Mouse (Mus musculus): ENCODE data around the gene 4930522L14Rik.
A peak's percentile ranks its signal among the peaks of the same experiment; 100 is the strongest.
"Not testable (repeated sequence)": the region's sequence is repeated elsewhere in the genome, so short reads cannot be mapped to it uniquely, and the experiment has no call there.

4930522L14Rik gene

DNA sequence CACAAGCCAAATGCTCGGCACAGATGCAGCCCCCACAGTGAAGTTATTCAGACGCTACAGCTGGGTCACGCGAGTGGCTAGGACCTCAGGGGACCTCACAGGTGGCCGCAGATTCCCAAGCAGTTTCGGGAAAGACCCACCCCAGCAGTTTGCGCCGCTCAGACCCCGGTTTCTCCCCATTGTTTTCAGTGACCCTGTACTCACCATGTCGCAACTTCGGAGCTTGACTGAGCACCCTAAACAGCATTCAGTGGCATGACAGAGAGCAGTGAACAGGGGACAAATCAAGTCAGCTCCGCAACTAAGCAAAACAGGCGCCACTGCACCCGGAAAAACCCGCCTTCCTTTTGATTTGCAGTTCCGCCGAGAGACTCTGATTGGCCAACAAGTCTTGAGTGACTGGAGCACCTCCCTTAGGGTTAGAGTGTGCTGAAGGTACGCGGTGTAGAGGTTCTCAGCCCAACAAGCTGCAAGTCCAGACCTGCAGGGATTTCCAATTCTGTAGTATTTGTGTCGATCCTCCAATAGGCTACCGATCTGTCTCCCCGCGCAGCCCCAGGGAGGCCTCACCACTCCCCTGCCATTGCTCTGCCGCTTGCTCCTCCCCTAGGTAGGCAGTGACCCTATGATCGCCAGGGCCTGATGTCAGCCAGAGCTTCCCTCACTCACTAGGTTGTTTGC is at the start of gene 4930522L14Rik:
TSS of gene 4930522L14Rik (minus strand) at position 496 of the 681 bp plus-strand sequence.
- peak; percentile 69 for DNase-seq

DNA sequence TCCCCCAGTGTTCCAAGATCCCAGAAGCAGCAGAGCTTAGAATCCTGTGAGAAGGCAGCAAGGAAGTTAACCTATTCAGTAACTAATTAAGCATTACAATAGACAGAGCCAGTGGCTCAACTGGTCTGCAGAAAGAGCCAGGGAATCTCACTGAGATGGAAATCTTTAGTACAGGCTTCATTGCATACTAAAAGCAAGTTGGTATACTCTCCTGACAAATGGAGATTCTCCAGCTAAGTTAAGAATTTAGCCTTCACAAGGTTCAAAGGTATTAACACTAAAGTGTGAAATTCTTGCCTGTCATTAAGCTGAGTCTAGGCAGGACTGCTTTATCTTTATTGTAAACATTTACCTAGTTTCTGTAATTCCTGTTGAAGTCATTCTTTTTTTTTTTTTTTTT is 49.8 kb upstream of the 4930522L14Rik start:
- not testable (repeated sequence) for DNase-seq

- DNase-seq: not testable (repeated sequence)
These were observed 48.3 kb upstream of the 4930522L14Rik start for GRCm38 (mm10) chr5:109799948-109800347.

DNA sequence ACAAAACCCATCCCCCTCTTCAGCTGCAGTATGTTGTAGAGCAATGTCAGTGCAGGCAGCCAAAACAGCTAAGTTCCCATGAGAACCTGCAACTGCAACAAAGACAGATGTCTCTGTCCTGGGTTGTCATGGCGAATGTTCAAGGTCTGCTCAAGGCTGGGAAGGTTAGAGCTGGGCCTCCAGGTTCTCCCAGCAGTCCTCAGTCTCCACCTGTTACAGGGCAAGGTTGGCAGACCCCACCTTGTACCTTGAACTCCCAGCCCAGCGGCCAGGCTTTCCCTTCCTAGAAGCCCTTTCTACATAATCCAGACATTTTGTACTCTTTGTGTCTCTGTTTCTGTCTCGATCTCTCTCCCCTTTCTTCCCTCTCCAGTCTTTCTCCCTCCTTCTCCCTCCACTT is 45.3 kb upstream of the 4930522L14Rik start:
- not testable (repeated sequence) for DNase-seq

- DNase-seq: peak; percentile 41
These were observed 44.4 kb upstream of the 4930522L14Rik start for GRCm38 (mm10) chr5:109795967-109796652.

DNA sequence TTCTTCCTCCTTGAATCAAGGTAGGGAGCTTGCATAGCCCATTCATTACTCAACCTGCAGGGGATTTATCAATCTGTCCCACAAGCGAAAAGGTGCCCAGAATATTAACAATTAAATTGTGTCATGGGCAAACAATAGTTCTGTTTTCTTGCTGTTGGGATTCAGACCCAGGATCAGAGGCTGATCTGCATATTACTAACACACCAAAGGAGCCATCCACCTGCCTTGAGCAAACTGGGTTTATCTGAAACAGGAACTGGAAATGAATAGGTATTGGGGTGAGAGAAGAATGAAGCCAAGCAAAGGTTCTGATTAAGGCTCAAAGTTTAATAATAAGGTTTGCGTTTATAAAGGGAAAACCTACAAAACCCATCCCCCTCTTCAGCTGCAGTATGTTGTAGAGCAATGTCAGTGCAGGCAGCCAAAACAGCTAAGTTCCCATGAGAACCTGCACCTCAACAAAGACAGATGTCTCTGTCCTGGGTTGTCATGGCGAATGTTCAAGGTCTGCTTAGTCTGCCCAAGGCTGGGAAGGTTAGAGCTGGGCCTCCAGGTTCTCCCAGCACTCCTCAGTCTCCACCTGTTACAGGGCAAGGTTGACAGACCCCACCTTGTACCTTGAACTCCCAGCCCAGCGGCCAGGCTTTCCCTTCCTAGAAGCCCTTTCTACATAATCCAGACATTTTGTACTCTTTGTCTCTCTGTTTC is 541 bp upstream of the 4930522L14Rik start:
- DNase-seq: not testable (repeated sequence)

DNA sequence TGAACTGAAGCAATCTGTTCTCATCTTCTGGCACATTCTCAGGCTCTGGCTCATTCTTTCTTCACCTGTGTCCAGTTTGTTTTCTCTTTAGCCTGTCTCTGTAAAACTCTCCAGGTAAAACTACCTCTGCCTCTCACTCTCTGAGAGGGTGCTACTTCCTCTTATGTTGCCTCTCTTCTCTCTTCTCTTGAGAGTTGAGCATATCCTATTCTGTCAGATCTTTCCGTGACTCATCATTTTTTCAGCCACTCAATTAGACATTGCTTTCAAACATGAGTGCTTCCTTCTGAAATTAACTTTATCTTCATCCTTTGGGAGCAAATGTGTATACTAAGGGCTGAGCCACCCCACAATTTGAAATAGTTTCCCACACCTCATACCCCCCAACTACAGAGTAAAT is 6.6 kb downstream of the 4930522L14Rik start:
- not testable (repeated sequence) for DNase-seq

DNA sequence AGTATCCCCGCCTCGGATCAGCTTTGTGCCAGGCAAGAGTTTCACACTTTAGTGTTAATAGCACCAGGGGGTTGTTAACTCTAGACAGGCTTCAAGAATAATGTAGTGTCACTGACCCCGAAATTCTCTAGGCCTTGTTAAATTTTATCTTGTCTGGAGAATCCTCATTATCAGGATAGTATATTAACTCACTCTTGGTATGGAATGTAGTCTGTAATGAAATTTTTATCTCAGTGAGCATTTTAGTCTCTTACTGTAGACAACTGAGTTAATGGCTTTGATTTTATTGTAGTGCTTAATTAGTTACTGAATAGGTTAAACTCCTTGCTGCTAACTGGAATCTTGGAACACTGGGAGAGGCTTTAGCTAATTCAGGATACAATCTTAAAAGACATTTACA is 34.3 kb downstream of the 4930522L14Rik start:
- not testable (repeated sequence) for DNase-seq

DNA sequence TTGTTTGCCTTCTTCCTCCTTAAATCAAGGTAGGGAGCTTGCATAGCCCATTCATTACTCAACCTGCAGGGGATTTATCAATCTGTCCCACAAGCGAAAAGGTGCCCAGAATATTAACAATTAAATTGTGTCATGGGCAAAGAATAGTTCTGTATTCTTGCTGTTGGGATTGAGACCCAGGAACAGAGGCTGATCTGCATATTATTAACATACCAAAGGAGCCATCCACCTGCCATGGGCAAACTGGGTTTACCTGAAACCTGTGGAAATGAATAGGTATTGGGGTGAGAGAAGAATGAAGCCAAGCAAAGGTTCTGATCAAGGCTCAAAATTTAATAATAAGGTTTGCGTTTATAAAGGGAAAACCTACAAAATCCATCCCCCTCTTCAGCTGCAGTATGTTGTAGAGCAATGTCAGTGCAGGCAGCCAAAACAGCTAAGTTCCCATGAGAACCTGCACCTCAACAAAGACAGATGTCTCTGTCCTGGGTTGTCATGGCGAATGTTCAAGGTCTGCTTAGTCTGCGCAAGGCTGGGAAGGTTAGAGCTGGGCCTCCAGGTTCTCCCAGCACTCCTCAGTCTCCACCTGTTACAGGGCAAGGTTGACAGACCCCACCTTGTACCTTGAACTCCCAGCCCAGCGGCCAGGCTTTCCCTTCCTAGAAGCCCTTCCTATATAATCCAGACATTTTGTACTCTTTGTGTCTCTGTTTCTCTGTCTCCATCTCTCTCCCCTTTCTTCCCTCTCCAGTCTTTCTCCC is 60.3 kb downstream of the 4930522L14Rik start:
- not testable (repeated sequence) for DNase-seq

DNA sequence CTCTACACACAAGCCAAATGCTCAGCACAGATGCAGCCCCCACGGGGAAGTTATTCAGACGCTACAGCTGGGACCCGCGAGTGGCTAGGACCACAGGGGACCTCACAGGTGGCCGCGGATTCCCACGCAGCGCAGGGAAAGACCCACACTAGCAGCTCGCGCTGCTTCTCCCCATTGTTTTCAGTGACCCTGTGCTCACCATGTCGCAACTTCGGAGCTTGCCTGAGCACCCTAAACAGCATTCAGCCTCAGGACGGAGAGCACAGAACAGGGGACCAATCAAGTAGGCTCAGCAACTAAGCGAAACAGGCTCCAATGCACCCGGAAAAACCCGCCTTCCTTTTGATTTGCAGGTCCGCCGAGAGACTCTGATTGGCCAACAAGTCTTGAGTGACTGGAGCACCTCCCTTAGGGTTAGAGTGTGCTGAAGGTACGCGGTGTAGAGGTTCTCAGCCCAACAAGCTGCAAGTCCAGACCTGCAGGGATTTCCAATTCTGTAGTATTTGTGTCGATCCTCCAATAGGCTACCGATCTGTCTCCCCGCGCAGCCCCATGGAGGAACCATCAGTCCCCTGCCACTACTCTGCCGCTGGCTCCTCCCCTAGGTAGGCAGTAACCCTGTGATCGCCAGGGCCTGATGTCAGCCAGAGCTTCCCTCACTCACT is 61.0 kb downstream of the 4930522L14Rik start, which contains the start of gene 5430403G16Rik:
TSS of gene 5430403G16Rik (minus strand) at position 505 of the 665 bp plus-strand sequence.
- peak; percentile 75 for DNase-seq

Data from right cerebral cortex, postnatal 25 days (tissue).